Mouse (Mus musculus) kidney, postnatal 0 days (tissue): ENCODE measurements at regions not wholly inside any gene's neighbourhood (a gene's known extent, or its start where the extent isn't known, plus 50 kb on each side); places are given as distances from the start of the nearest gene placed in this dataset.
A peak's percentile ranks its signal among the peaks of the same experiment; 100 is the strongest.
"Not testable (repeated sequence)": the region's sequence is repeated elsewhere in the genome, so short reads cannot be mapped to it uniquely, and the experiment has no call there.

Experiments used
- ATAC-seq: fragments of 200-750 bp; cut with Nextera tagmentation; replicated peaks from 2 replicates; pipeline ENCODE4 v1.8.0; 2017; ENCODE audit warnings: low read depth, moderate number of reproducible peaks, moderate TSS enrichment, moderate library complexity; ENCODE audit not compliant: low FRiP score
- DNase-seq: peaks from one replicate; pipeline ENCODE4 v3.0.0-alpha.2; 2016; ENCODE audit warnings: low spot score
- H3K27ac ChIP-seq: fragments of 300-500 bp; sonication (generic); 2 replicates; pipeline ENCODE4 v1.5.1; 2014; ENCODE audit warnings: mild to moderate bottlenecking
- H3K27me3 ChIP-seq: fragments of 300-500 bp; sonication (generic); 2 replicates; pipeline ENCODE4 v1.6.1; 2014; ENCODE audit warnings: low read length, mixed read lengths; ENCODE audit not compliant: insufficient read depth
- H3K36me3 ChIP-seq: fragments of 300-500 bp; sonication (generic); 2 replicates; pipeline ENCODE4 v1.6.1; 2014; ENCODE audit warnings: low read length, mixed read lengths; ENCODE audit not compliant: insufficient read depth
- H3K4me1 ChIP-seq: fragments of 300-500 bp; sonication (generic); replicated peaks from 2 replicates; pipeline ENCODE4 v1.6.1; 2014; ENCODE audit warnings: antibody characterized with exemption, low read length, mixed read lengths; ENCODE audit not compliant: insufficient read depth
- H3K4me2 ChIP-seq: fragments of 300-500 bp; sonication (generic); 2 replicates; pipeline ENCODE4 v1.6.1; 2014; ENCODE audit warnings: mild to moderate bottlenecking, low read length, moderate library complexity, mixed read lengths
- H3K4me3 ChIP-seq: fragments of 300-500 bp; sonication (generic); replicated peaks from 2 replicates; pipeline ENCODE4 v1.5.1; 2014; ENCODE audit warnings: low read depth, low read length
- H3K9ac ChIP-seq: fragments of 300-500 bp; sonication (generic); 2 replicates; pipeline ENCODE4 v1.6.1; 2014; ENCODE audit warnings: low read depth, low read length
- H3K9me3 ChIP-seq: fragments of 300-500 bp; sonication (generic); replicated peaks from 2 replicates; pipeline ENCODE4 v1.6.1; 2016; ENCODE audit warnings: low read length, inconsistent platforms, mixed read lengths
- CTCF ChIP-seq: IDR thresholded peaks from 2 replicates; pipeline ENCODE4 v1.5.1; 2016; ENCODE audit warnings: antibody characterized with exemption, low read depth, mild to moderate bottlenecking, moderate library complexity
- WGBS: fragments of 180-500 bp; shearing (Covaris S2); extraction: QIAGEN DNeasy Blood & Tissue Kit; methylation state at CpG from one replicate; pipeline ENCODE4 v1.1.7; 2014; 5-methylcytosine and 5-hydroxymethylcytosine counted together

- no peak for TF ChIP-seq CTCF
- no peaks in the 10 kb centered on the region for H3K27me3 ChIP-seq
- DNase-seq, result no peak
- 73% methylated on average over 3 of the region's 3 CpGs for WGBS
- H3K36me3 ChIP-seq, result no peaks in the 10 kb centered on the region
- no peak overlapping the region for H3K27ac ChIP-seq
- no peak overlapping the region for H3K4me3 ChIP-seq
- H3K4me1 ChIP-seq, result no peaks in the 10 kb centered on the region
- no peaks in the 10 kb centered on the region for H3K9me3 ChIP-seq
- no peak overlapping the region for H3K4me2 ChIP-seq
- ATAC-seq, result no peak
- H3K9ac ChIP-seq, result no peak overlapping the region
Measured at GRCm38 (mm10) chr17:76545566-76545965, 993.8 kb upstream of the Fam98a start.

- DNase-seq (no peak), ATAC-seq (no peak)
- Histone ChIP-seq H3K36me3 (no peaks in the 10 kb centered on the region), H3K4me3 (no peak overlapping the region), H3K27me3 (no peaks in the 10 kb centered on the region), H3K9me3 (no peaks in the 10 kb centered on the region), H3K4me1 (no peaks in the 10 kb centered on the region), H3K4me2 (no peak overlapping the region), H3K27ac (no peak overlapping the region), H3K9ac (no peak overlapping the region)
- no peak for TF ChIP-seq CTCF
Measured at GRCm38 (mm10) chr17:76535772-76536171, 984.0 kb upstream of the Fam98a start.

GRCm38 (mm10) chr17:76501732-76502131, 950.0 kb upstream of the Fam98a start:
- TF ChIP-seq CTCF, result no peak
- no peaks in the 10 kb centered on the region for H3K4me1 ChIP-seq
- no peak overlapping the region for H3K27ac ChIP-seq
- H3K27me3 ChIP-seq, result no peaks in the 10 kb centered on the region
- ATAC-seq, result no peak
- no peak overlapping the region for H3K9ac ChIP-seq
- H3K4me3 ChIP-seq, result no peak overlapping the region
- no peaks in the 10 kb centered on the region for H3K36me3 ChIP-seq
- no peak for DNase-seq
- no peak overlapping the region for H3K4me2 ChIP-seq
- H3K9me3 ChIP-seq, result no peaks in the 10 kb centered on the region

GRCm38 (mm10) chr17:76500446-76500845, 948.7 kb upstream of the Fam98a start:
- 81% methylated on average over 4 of the region's 4 CpGs for WGBS
- Histone ChIP-seq H3K36me3 (no peaks in the 10 kb centered on the region), H3K9me3 (no peaks in the 10 kb centered on the region), H3K4me3 (no peak overlapping the region), H3K4me1 (no peaks in the 10 kb centered on the region), H3K27ac (no peak overlapping the region), H3K9ac (no peak overlapping the region), H3K27me3 (no peaks in the 10 kb centered on the region), H3K4me2 (no peak overlapping the region)
- TF ChIP-seq CTCF, result no peak
- no peak for ATAC-seq
- DNase-seq, result no peak

GRCm38 (mm10) chr17:76499981-76500380, 948.2 kb upstream of the Fam98a start:
- not testable (repeated sequence) for H3K9me3 ChIP-seq, H3K4me3 ChIP-seq, H3K27me3 ChIP-seq, ATAC-seq, DNase-seq, H3K4me2 ChIP-seq, H3K36me3 ChIP-seq, H3K27ac ChIP-seq, H3K4me1 ChIP-seq, H3K9ac ChIP-seq

GRCm38 (mm10) chr17:76487347-76487746, 935.6 kb upstream of the Fam98a start:
- Histone ChIP-seq H3K27ac (no peak overlapping the region), H3K36me3 (no peaks in the 10 kb centered on the region), H3K27me3 (no peaks in the 10 kb centered on the region), H3K9ac (no peak overlapping the region), H3K4me1 (no peaks in the 10 kb centered on the region), H3K9me3 (no peaks in the 10 kb centered on the region), H3K4me3 (no peak overlapping the region), H3K4me2 (no peak overlapping the region)
- ATAC-seq (no peak), DNase-seq (no peak)
- 78% methylated on average over 3 of the region's 3 CpGs for WGBS
- TF ChIP-seq CTCF, result no peak

- no peak overlapping the region for H3K4me2 ChIP-seq
- ATAC-seq (no peak), DNase-seq (peak; percentile 28)
- no peak overlapping the region for H3K4me3 ChIP-seq
- no peak overlapping the region for H3K9ac ChIP-seq
- no peaks in the 10 kb centered on the region for H3K9me3 ChIP-seq
- no peak for TF ChIP-seq CTCF
- no peak overlapping the region for H3K27ac ChIP-seq
- H3K36me3 ChIP-seq, result no peaks in the 10 kb centered on the region
- no peaks in the 10 kb centered on the region for H3K4me1 ChIP-seq
- no peaks in the 10 kb centered on the region for H3K27me3 ChIP-seq
- 54% methylated on average over 2 of the region's 2 CpGs for WGBS
Measured at GRCm38 (mm10) chr17:76484130-76484529, 932.4 kb upstream of the Fam98a start.
